Comparison of ENCODE assay signal across 23 mouse cellular contexts in the genomic region with DNA sequence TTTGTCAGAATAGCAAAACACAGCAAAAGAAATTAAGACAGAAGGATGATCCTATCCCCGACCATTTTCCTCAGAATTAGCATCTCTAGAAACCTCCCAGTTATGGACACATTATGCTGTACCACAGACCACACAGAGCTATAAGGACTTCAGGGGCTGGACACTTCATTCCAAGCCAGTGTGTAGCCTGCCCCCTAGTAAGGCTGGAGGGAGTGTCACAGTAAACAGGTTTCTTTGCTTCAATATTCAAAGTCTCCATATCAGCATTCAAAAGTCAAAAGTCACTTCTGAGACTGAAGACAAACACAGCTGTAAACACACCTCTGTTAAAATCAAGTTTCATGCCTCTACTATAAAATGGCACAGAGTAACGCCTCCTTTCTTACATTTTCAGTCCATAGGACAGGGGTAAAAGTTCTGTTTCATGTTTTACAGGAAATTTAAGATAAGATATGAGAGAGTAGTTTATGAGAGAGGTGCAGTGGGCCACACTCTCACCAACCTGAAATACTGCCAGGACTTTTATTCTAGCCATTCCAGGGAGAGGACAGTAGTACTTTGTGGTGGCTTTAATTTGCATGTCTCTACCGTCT.
DNase-seq lines count a peak whose midpoint lies in the region; ATAC-seq and TF ChIP-seq lines count a peak whose summit lies in the region.
"Had no signal": no experiment of that assay in that cellular context is flagged by ENCODE, and none has a peak within 500 bp of the region (broad histone marks: within the 10 kb centered on the region; RNA-seq: fewer than 3 reads in every experiment).

No protein-coding gene starts in this region.

- 66% methylated on average over 3 of the region's 3 CpGs for WGBS in intestine, embryonic 15.5 days
- 53% methylated on average over 3 of the region's 3 CpGs for WGBS in intestine, postnatal 0 days
- 72% methylated on average over 3 of the region's 3 CpGs for whole genome bisulfite sequencing in stomach, postnatal 0 days
- WGBS in embryonic facial prominence, embryonic 10.5 days: 66% methylated on average over 3 of the region's 3 CpGs

- no peak overlapping the region for H3K27ac ChIP-seq in CH12.LX (ENCODE audit: insufficient read depth, low read depth)
- H3K27ac ChIP-seq in intestine, embryonic 15.5 days: no peak overlapping the region
- no peak overlapping the region for H3K27ac ChIP-seq in intestine, postnatal 0 days (ENCODE audit: low read depth, low read length)
- H3K27ac ChIP-seq in stomach, postnatal 0 days (replicated peaks): no peak overlapping the region
- H3K27ac ChIP-seq in embryonic facial prominence, embryonic 10.5 days (replicated peaks): no peak overlapping the region
- H3K27ac ChIP-seq: embryonic facial prominence, embryonic 12.5 days; forebrain, embryonic 13.5 days; forebrain, embryonic 15.5 days had no signal

- in situ Hi-C loops in CH12.LX (cut with MboI; ENCODE audit: low pct_ligation_motif_present, low pct_unique_long_range_greater_than_20kb, low sequenced_read_pairs): no loop called here

- no peak for TF ChIP-seq RAD21 in CH12.LX (IDR thresholded peaks at IDR 0.05; ENCODE audit: low read depth, low read length)

- H3K4me3 ChIP-seq in CH12.LX (replicated peaks in 1 of 3; ENCODE audit: low read depth in 2 of 3, low read length in 2 of 3, poor library complexity in 1 of 3): no peak overlapping the region
- no peak overlapping the region for H3K4me3 ChIP-seq in intestine, embryonic 15.5 days (replicated peaks)
- H3K4me3 ChIP-seq in intestine, postnatal 0 days (ENCODE audit: low read depth, low read length): no peak overlapping the region
- H3K4me3 ChIP-seq in stomach, postnatal 0 days (ENCODE audit: low read depth, low read length): no peak overlapping the region
- H3K4me3 ChIP-seq in embryonic facial prominence, embryonic 10.5 days: no peak overlapping the region
- H3K4me3 ChIP-seq: embryonic facial prominence, embryonic 12.5 days; forebrain, embryonic 13.5 days; forebrain, embryonic 15.5 days had no signal

- H3K4me1 ChIP-seq in CH12.LX (ENCODE audit: control insufficient read depth in 1 of 2, insufficient read depth in 2 of 2): peaks cover 2 to 11% of the 10 kb centered on the region in 2 experiments; a peak in 2 of 4 replicates
- H3K4me1 ChIP-seq in intestine, embryonic 15.5 days (replicated peaks): 0 out of 2 replicates have a peak, but pooled peaks cover 2% of the 10 kb centered on the region
- H3K4me1 ChIP-seq in intestine, postnatal 0 days (replicated peaks; ENCODE audit: control insufficient read depth, insufficient read depth, low read length): no peaks in the 10 kb centered on the region
- H3K4me1 ChIP-seq in stomach, postnatal 0 days (replicated peaks; ENCODE audit: control insufficient read depth, insufficient read depth): no peaks in the 10 kb centered on the region
- H3K4me1 ChIP-seq in embryonic facial prominence, embryonic 10.5 days: peaks cover 4% of the 10 kb centered on the region; the same call in 1 of the 2 replicates
- H3K4me1 ChIP-seq: embryonic facial prominence, embryonic 12.5 days; forebrain, embryonic 13.5 days; forebrain, embryonic 15.5 days had no signal

- ATAC-seq in intestine, embryonic 15.5 days: peak; percentile 53; the same call in 1 of the 2 replicates
- peak; percentile 53 for ATAC-seq in intestine, postnatal 0 days
- ATAC-seq in stomach, postnatal 0 days (ENCODE audit: low FRiP score, low TSS enrichment): no peak
- ATAC-seq: activated CD4-positive, CD25-positive, alpha-beta regulatory T cell, adult 4 months; forebrain, embryonic 13.5 days; forebrain, embryonic 15.5 days; forebrain, postnatal 0 days; Patski had no signal

- TF ChIP-seq EP300 in CH12.LX (IDR thresholded peaks at IDR 0.05; ENCODE audit: low read length): no peak; the same call in 1 of the 2 replicates
- no peak for TF ChIP-seq EP300 in stomach, postnatal 0 days (optimal IDR thresholded peaks at IDR 0.05)

- H3K79me2 ChIP-seq in CH12.LX (replicated peaks; ENCODE audit: control insufficient read depth, extremely low read depth, insufficient read depth, poor library complexity, severe bottlenecking): no peaks in the 10 kb centered on the region

- H3K36me3 ChIP-seq in CH12.LX (replicated peaks in 1 of 2; ENCODE audit: control insufficient read depth in 1 of 2, insufficient read depth in 1 of 2, low read length in 1 of 2): no peaks in the 10 kb centered on the region
- H3K36me3 ChIP-seq in intestine, embryonic 15.5 days: no peaks in the 10 kb centered on the region
- H3K36me3 ChIP-seq in intestine, postnatal 0 days (ENCODE audit: control insufficient read depth, insufficient read depth): no peaks in the 10 kb centered on the region
- no peaks in the 10 kb centered on the region for H3K36me3 ChIP-seq in stomach, postnatal 0 days (ENCODE audit: control insufficient read depth, insufficient read depth, low read length)
- H3K36me3 ChIP-seq in embryonic facial prominence, embryonic 10.5 days (replicated peaks): no peaks in the 10 kb centered on the region
- H3K36me3 ChIP-seq: embryonic facial prominence, embryonic 12.5 days; forebrain, embryonic 15.5 days; G1E had no signal

- no peaks in the 10 kb centered on the region for H3K9me3 ChIP-seq in CH12.LX (replicated peaks; ENCODE audit: low read length)
- no peaks in the 10 kb centered on the region for H3K9me3 ChIP-seq in intestine, embryonic 15.5 days
- no peaks in the 10 kb centered on the region for H3K9me3 ChIP-seq in intestine, postnatal 0 days (ENCODE audit: control insufficient read depth)
- no peaks in the 10 kb centered on the region for H3K9me3 ChIP-seq in stomach, postnatal 0 days (ENCODE audit: control insufficient read depth, low read length)
- H3K9me3 ChIP-seq in embryonic facial prominence, embryonic 10.5 days: no peaks in the 10 kb centered on the region
- H3K9me3 ChIP-seq: embryonic facial prominence, embryonic 12.5 days; forebrain, embryonic 13.5 days; forebrain, embryonic 15.5 days; G1E had no signal

- H3K27me3 ChIP-seq in CH12.LX (replicated peaks): no peaks in the 10 kb centered on the region
- H3K27me3 ChIP-seq in intestine, embryonic 15.5 days (replicated peaks): no peaks in the 10 kb centered on the region
- no peaks in the 10 kb centered on the region for H3K27me3 ChIP-seq in intestine, postnatal 0 days (replicated peaks; ENCODE audit: control insufficient read depth, insufficient read depth, low read length)
- H3K27me3 ChIP-seq in stomach, postnatal 0 days (ENCODE audit: control insufficient read depth, insufficient read depth, low read length): no peaks in the 10 kb centered on the region
- H3K27me3 ChIP-seq in embryonic facial prominence, embryonic 10.5 days (replicated peaks; ENCODE audit: low read depth, poor library complexity, severe bottlenecking): no peaks in the 10 kb centered on the region
- H3K27me3 ChIP-seq: embryonic facial prominence, embryonic 12.5 days; forebrain, embryonic 13.5 days; forebrain, embryonic 15.5 days; Patski had no signal

- DNase-seq in CH12.LX (ENCODE audit: extremely low read depth): peak; percentile 18
- no peak for DNase-seq in stomach, postnatal 0 days (ENCODE audit: low spot score)
- DNase-seq in frontal cortex, adult 2 months (ENCODE audit: extremely low spot score in 1 of 2, low spot score in 1 of 2): no peak
- no peak for DNase-seq in adrenal gland, postnatal 36 days
- no peak for DNase-seq in embryonic facial prominence, embryonic 10.5 days (ENCODE audit: low spot score)
- DNase-seq: adrenal gland, adult 8-10 months; adrenal gland, postnatal 14 days; cerebellum, adult 11 months; cerebellum, adult 18-20 months; cerebellum, adult 8-10 months; cerebellum, adult 9-11 months; cerebellum, postnatal 14 days; cerebellum, postnatal 36 days; embryo, embryonic 11 days; forebrain, postnatal 0 days had no signal

- H3K4me2 ChIP-seq in CH12.LX (ENCODE audit: insufficient read depth, low read depth, poor library complexity, severe bottlenecking): peak overlapping the region; percentile 82
- no peak overlapping the region for H3K4me2 ChIP-seq in intestine, embryonic 15.5 days (replicated peaks)
- H3K4me2 ChIP-seq in intestine, postnatal 0 days (replicated peaks; ENCODE audit: low read depth): no peak overlapping the region
- no peak overlapping the region for H3K4me2 ChIP-seq in stomach, postnatal 0 days (replicated peaks; ENCODE audit: low read depth)
- H3K4me2 ChIP-seq: embryonic facial prominence, embryonic 12.5 days; forebrain, embryonic 13.5 days; forebrain, embryonic 15.5 days had no signal

- no peak overlapping the region for H3K9ac ChIP-seq in CH12.LX (ENCODE audit: insufficient read depth, low read depth)
- H3K9ac ChIP-seq in intestine, embryonic 15.5 days: no peak overlapping the region
- H3K9ac ChIP-seq in intestine, postnatal 0 days (ENCODE audit: low read depth, low read length): no peak overlapping the region
- H3K9ac ChIP-seq in stomach, postnatal 0 days (ENCODE audit: low read length): no peak overlapping the region
- H3K9ac ChIP-seq: embryonic facial prominence, embryonic 12.5 days; forebrain, embryonic 13.5 days; forebrain, embryonic 15.5 days; forebrain, postnatal 0 days had no signal

- 0 out of 4 replicates have a peak, but pooled peaks of 1 of the 2 experiments have one; percentile 13 for TF ChIP-seq CTCF in CH12.LX (conservative IDR thresholded peaks at IDR 0.05 in 1 of 2, IDR thresholded peaks at IDR 0.05 in 1 of 2; ENCODE audit: low read depth in 2 of 2, low read length in 2 of 2)
- TF ChIP-seq CTCF in intestine, postnatal 0 days (IDR thresholded peaks at IDR 0.05; ENCODE audit: low read depth): 0 out of 2 replicates have a peak, but pooled peaks have one; percentile 23
- TF ChIP-seq CTCF in stomach, postnatal 0 days (IDR thresholded peaks at IDR 0.05; ENCODE audit: low read depth): peak; percentile 22; the same call in 1 of the 2 replicates

- no peak for TF ChIP-seq POLR2A in CH12.LX (IDR thresholded peaks at IDR 0.05; ENCODE audit: low read depth, low read length)

- dilution Hi-C loops in CH12.LX (cut with MboI; ENCODE audit: extremely low pct_ligation_motif_present, extremely low pct_unique_long_range_greater_than_20kb, low sequenced_read_pairs): no loop called here

TF ChIP-seq in CH12.LX, 34 proteins besides CTCF, POLR2A, EP300 and RAD21:
- TF ChIP-seq ELF1 (IDR thresholded peaks at IDR 0.05; ENCODE audit: low read depth, low read length) (no peak), TCF12 (IDR thresholded peaks at IDR 0.05; ENCODE audit: low read depth, low read length) (no peak), SMC3 (IDR thresholded peaks at IDR 0.05; ENCODE audit: low read depth, low read length) (no peak), ZNF384 (IDR thresholded peaks at IDR 0.05; ENCODE audit: low read depth, low read length) (no peak), JUND (conservative IDR thresholded peaks at IDR 0.05; ENCODE audit: low read depth, low read length) (no peak), USF1 (IDR thresholded peaks at IDR 0.05; ENCODE audit: low read depth, low read length) (no peak)
TF ChIP-seq in CH12.LX: peak in this region for 0.
